Mouse (Mus musculus) olfactory bulb, adult 2 months (tissue): Measurements from ENCODE around the gene Fbxw11. TPM values are rescaled to one million over a fixed set of nuclear protein-coding genes. Genes with fewer than 3 reads are reported as not detected.
"Not testable (repeated sequence)": the region's sequence is repeated elsewhere in the genome, so short reads cannot be mapped to it uniquely, and the experiment has no call there.

Experiments used
- H3K27ac ChIP-seq: fragments of 200-500 bp; 2 replicates; pipeline ENCODE4 v1.5.1; 2012; ENCODE audit warnings: low read depth, low read length; ENCODE audit not compliant: insufficient read depth
- H3K4me1 ChIP-seq: fragments of 200-500 bp; 2 replicates; pipeline ENCODE4 v1.6.1; 2012; ENCODE audit warnings: low read length; ENCODE audit not compliant: control insufficient read depth, insufficient read depth
- H3K4me3 ChIP-seq: fragments of 200-500 bp; 2 replicates; pipeline ENCODE4 v1.5.1; 2012; ENCODE audit warnings: mild to moderate bottlenecking, low read depth, low read length, moderate library complexity; ENCODE audit not compliant: insufficient read depth
- CTCF ChIP-seq: fragments of 200-500 bp; IDR thresholded peaks from 2 replicates; pipeline ENCODE4 v1.5.1; 2012; ENCODE audit warnings: low read depth, mild to moderate bottlenecking, low read length, moderate library complexity; ENCODE audit not compliant: insufficient read depth
- POLR2A ChIP-seq: fragments of 200-500 bp; IDR thresholded peaks from 2 replicates; pipeline ENCODE4 v1.6.1; 2012; ENCODE audit warnings: mild to moderate bottlenecking, low read depth, low read length, moderate library complexity; ENCODE audit not compliant: insufficient read depth
- WGBS: fragments of 180-500 bp; shearing (Covaris S2); methylation state at CpG from one replicate; pipeline ENCODE4 v1.1.7; 2018; 5-methylcytosine and 5-hydroxymethylcytosine counted together
- polyA plus RNA-seq: library from polyadenylated mRNA; stranded (reverse); fragments of >200 nt; gene quantifications from 2 replicates; pipeline ENCODE4 v1.2.4, GENCODE M21; 2012; ENCODE audit warnings: low replicate concordance; ENCODE audit not compliant: missing spikeins, insufficient read depth, insufficient read length

Fbxw11 gene
- polyA plus RNA-seq, 1 experiment: not detected

DNA sequence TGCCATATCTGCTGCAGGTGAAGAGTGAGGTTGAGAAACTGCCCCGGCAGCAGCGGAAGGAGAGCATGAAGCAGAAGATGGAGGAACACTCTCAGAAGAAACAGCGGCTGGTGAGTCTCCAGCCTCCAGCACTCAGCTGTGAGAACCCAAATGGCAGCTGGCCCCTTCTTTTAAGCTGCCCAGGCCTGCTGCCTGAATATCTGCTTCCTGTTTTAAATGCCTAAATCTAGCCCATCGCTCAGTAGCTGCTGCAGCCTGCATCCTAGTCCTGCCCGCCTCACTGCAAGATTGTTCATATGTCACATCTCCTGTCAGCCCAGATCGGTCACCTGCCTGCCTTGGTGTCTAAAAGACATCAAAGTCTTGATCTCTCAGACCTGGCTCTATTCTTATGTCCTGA is 31.9 kb upstream of the Fbxw11 start:
- H3K4me3 ChIP-seq: no peak overlapping the region
- H3K27ac ChIP-seq: no peak overlapping the region
- WGBS: 92% methylated on average over 6 of the region's 6 CpGs
- TF ChIP-seq CTCF (no peak), POLR2A (no peak)
- H3K4me1 ChIP-seq: peaks cover under 1% of the 10 kb centered on the region; the same call in 1 of the 2 replicates

DNA sequence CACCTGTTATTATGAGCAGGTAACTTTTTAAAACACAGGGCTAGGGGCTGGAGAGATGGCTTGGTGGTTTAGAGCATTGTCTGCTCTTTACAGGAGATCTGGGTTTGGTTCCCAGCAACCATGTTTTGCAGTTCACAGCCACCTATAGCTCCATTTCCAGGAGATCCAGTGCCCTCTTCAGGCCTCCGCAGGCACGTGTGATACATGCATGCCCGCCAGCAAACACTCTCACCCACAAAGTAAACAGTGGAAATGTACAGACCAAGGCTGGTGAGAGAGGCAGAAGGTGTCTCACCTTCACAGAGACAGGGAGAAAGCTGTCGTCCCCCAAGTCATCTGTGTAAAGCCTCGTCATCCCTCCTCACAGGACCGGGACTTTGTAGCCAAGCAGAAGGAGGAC is 30.2 kb upstream of the Fbxw11 start:
- no peak overlapping the region for H3K4me3 ChIP-seq
- 93% methylated on average over 6 of the region's 6 CpGs for WGBS
- peaks cover 3% of the 10 kb centered on the region; the same call in 1 of the 2 replicates for H3K4me1 ChIP-seq
- H3K27ac ChIP-seq: no peak overlapping the region
- TF ChIP-seq CTCF: no peak
- TF ChIP-seq POLR2A: no peak

GRCm38 (mm10) chr11:32614463-32614862 is 28.1 kb upstream of the Fbxw11 start:
- Histone ChIP-seq H3K4me3 (no peak overlapping the region), H3K27ac (no peak overlapping the region), H3K4me1 (peaks cover 8% of the 10 kb centered on the region)
- 96% methylated on average over 29 of the region's 29 CpGs for WGBS
- TF ChIP-seq CTCF: no peak
- TF ChIP-seq POLR2A: no peak

DNA sequence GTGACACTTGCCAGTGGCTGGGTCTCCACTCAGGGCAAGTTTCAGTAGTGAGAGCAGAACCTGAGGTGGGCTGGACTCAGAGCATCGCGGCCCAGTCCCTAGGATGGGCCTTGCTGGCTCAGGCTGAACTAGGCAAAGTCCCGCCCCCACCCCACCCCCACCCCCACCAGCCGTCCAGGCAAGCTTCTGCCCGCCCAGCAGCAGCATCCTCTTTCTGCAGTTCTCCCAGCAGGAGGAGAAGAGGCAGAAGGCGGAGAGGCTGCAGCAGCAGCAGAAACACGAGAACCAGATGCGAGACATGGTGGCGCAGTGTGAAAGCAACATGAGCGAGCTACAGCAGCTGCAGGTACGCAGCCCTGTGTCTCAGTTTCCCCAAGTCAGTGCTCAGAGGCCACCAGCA is 27.0 kb upstream of the Fbxw11 start:
- TF ChIP-seq CTCF (no peak), POLR2A (no peak)
- Histone ChIP-seq H3K4me3 (no peak overlapping the region), H3K27ac (no peak overlapping the region), H3K4me1 (peaks cover 8% of the 10 kb centered on the region)
- 33% methylated on average over 11 of the region's 11 CpGs for WGBS

GRCm38 (mm10) chr11:32616091-32616490 is 26.4 kb upstream of the Fbxw11 start:
- WGBS: 85% methylated on average over 6 of the region's 6 CpGs
- no peak for TF ChIP-seq POLR2A
- no peak for TF ChIP-seq CTCF
- no peak overlapping the region for H3K27ac ChIP-seq

GRCm38 (mm10) chr11:32618036-32618435 is 24.5 kb upstream of the Fbxw11 start:
- TF ChIP-seq CTCF (no peak), POLR2A (no peak)
- 88% methylated on average over 1 of the region's 1 CpGs for WGBS
- Histone ChIP-seq H3K4me3 (no peak overlapping the region), H3K4me1 (peaks cover 8% of the 10 kb centered on the region), H3K27ac (no peak overlapping the region)

More at GRCm38 (mm10) chr11:32616091-32616490, 26.4 kb upstream of the Fbxw11 start:
- no peak overlapping the region for H3K4me3 ChIP-seq
- peaks cover 8% of the 10 kb centered on the region for H3K4me1 ChIP-seq

DNA sequence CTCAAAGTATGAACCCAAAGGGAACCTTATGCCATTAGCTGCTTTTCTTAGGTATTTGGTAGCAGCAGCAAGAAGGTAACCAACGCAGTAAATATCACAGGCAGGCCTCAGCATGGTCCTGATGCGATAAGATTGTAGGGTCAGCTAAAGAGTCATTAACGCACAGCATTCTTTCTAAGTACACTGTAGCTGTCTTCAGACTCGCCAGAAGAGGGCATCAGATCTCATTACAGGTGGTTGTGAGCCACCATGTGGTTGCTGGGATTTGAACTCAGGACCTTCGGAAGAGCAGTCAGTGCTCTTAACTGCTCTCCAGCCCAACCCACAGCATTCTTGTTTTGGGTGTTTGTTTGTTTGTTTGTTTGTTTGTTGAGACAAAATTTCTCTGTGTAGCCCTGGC is 23.9 kb upstream of the Fbxw11 start:
- not testable (repeated sequence) for H3K4me3 ChIP-seq, H3K27ac ChIP-seq, H3K4me1 ChIP-seq
- 89% methylated on average over 5 of the region's 5 CpGs for WGBS

DNA sequence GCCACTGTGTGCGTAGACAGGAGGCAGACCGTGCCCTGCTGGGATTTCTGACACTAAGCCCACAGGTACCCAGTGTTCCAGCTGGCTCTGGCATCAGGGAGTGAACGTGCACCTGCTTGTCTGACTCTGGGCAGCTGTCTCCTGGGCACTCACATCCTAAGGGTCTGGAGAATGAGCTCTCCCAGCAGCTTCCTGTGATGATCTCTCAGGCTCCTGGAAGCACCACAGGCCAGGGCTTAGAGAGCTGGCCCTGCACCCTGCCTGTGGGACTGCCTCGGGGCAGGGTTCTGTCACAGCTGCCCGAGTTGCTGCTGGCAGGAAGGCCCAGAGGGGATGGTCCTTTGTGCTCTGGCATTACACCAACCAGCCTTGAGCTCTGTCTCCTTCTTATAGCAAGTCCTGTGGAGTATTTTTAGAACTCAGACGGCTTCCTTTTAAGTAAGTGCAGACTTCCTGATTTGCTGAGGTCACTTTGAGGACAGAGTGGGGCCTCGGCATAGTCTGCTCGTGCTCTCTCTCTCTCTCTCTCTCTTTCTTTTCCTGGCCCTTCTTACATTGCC is 23.2 kb upstream of the Fbxw11 start:
- 34% methylated on average over 8 of the region's 8 CpGs for WGBS
- TF ChIP-seq CTCF (no peak), POLR2A (no peak)
- Histone ChIP-seq H3K4me1 (peaks cover 8% of the 10 kb centered on the region), H3K27ac (peak overlapping the region; percentile 3; the same call in 1 of the 2 replicates), H3K4me3 (no peak overlapping the region)

DNA sequence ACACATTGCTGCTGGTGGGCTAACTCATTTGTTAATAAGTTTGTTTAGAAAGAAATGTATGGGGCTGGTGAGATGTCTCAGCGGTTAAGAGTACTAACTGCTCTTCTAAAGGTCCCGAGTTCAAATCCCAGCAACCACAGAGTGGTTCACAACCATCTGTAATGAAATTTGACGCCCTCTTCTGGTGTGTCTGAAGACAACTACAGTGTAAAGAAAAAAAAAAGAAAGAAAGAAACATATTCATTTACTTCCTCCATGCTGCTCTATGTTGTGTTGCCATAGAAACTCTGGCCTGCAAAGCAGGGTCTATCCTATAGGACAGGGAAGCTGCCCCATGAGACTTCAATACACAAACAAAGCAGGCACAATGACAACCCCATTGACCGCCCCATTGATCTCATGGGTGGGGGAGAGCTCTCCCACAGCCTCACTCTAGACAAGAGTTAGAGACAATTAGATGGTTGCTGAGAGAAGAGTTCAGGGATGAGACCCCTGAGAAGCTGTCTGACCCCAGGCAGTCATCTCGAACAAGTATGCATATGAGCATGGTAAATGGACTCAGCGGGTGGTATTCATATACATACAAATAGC is 22.6 kb upstream of the Fbxw11 start:
- Histone ChIP-seq H3K27ac (no peak overlapping the region), H3K4me3 (no peak overlapping the region), H3K4me1 (peaks cover 8% of the 10 kb centered on the region)
- WGBS: 91% methylated on average over 6 of the region's 6 CpGs
- no peak for TF ChIP-seq CTCF
- TF ChIP-seq POLR2A: no peak
